Mouse (Mus musculus): Measurements from ENCODE around the gene Prss40. TPM values are rescaled to one million over a fixed set of nuclear protein-coding genes. Genes with fewer than 3 reads are reported as not detected.

The Prss40 gene
- polyA plus RNA-seq (2014; fragmentation: Illumina TruSeq; extraction: RNeasy Lipid Tissue Mini Kit (QIAGEN cat#74804); ENCODE audit: low read depth, low replicate concordance), result not detected

GRCm38 (mm10) chr1:34560843-34561242, at the start of gene Prss40:
TSS of gene Prss40 (minus strand) at chr1:34560943.

GRCm38 (mm10) chr1:34578851-34579781, 18.4 kb upstream of the Prss40 start, which contains the start of gene Amer3:
TSS of gene Amer3 (plus strand) at chr1:34579657.

GRCm38 (mm10) chr1:34535043-34535698, 25.6 kb downstream of the Prss40 start, which contains the start of gene Cfc1:
TSS of gene Cfc1 (plus strand) at chr1:34535648.

Other genes starting within 250 kb of the Prss40 start
- 19.5 TPM for gene Ccdc115, start 121.3 kb downstream of the Prss40 start, polyA plus RNA-seq (2014; fragmentation: Illumina TruSeq; extraction: RNeasy Lipid Tissue Mini Kit (QIAGEN cat#74804); ENCODE audit: low read depth, low replicate concordance)
- gene Imp4, start 121.1 kb downstream of the Prss40 start, polyA plus RNA-seq (2014; fragmentation: Illumina TruSeq; extraction: RNeasy Lipid Tissue Mini Kit (QIAGEN cat#74804); ENCODE audit: low read depth, low replicate concordance), result 12.0 TPM
- 28.5 TPM for gene Ptpn18, start 101.2 kb downstream of the Prss40 start, polyA plus RNA-seq (2014; fragmentation: Illumina TruSeq; extraction: RNeasy Lipid Tissue Mini Kit (QIAGEN cat#74804); ENCODE audit: low read depth, low replicate concordance)
- not detected for gene Prss39, start 62.5 kb downstream of the Prss40 start, polyA plus RNA-seq (2014; fragmentation: Illumina TruSeq; extraction: RNeasy Lipid Tissue Mini Kit (QIAGEN cat#74804); ENCODE audit: low read depth, low replicate concordance)
- not detected for gene Cfc1, start 25.3 kb downstream of the Prss40 start, polyA plus RNA-seq (2014; fragmentation: Illumina TruSeq; extraction: RNeasy Lipid Tissue Mini Kit (QIAGEN cat#74804); ENCODE audit: low read depth, low replicate concordance)
- not detected for gene Amer3, start 18.7 kb upstream of the Prss40 start, polyA plus RNA-seq (2014; fragmentation: Illumina TruSeq; extraction: RNeasy Lipid Tissue Mini Kit (QIAGEN cat#74804); ENCODE audit: low read depth, low replicate concordance)

Data from sigmoid colon, adult 10 weeks (tissue).